Mouse (Mus musculus) hindbrain, embryonic 11.5 days (tissue): ENCODE results near the gene Bmp10. TPM values are rescaled to one million over a fixed set of nuclear protein-coding genes. Genes with fewer than 3 reads are reported as not detected.

Experiments used
- ATAC-seq: fragments of 200-750 bp; cut with Nextera tagmentation; 2 replicates; pipeline ENCODE4 v1.8.0; 2017; ENCODE audit warnings: mild to moderate bottlenecking, moderate TSS enrichment, moderate library complexity; ENCODE audit not compliant: low FRiP score
- DNase-seq: peaks from one replicate; pipeline ENCODE4 v3.0.0-alpha.2; 2015; ENCODE audit warnings: low spot score
- H3K27ac ChIP-seq: fragments of 300-500 bp; sonication (generic); 2 replicates; pipeline ENCODE4 v1.5.1; 2014; ENCODE audit warnings: mild to moderate bottlenecking, low read depth, low read length
- H3K27me3 ChIP-seq: fragments of 300-500 bp; sonication (generic); 2 replicates; pipeline ENCODE4 v1.6.1; 2014; ENCODE audit warnings: mild to moderate bottlenecking, low read length, moderate library complexity, mixed read lengths; ENCODE audit not compliant: control insufficient read depth, insufficient read depth
- H3K36me3 ChIP-seq: fragments of 300-500 bp; sonication (generic); 2 replicates; pipeline ENCODE4 v1.6.1; 2014; ENCODE audit warnings: mild to moderate bottlenecking, low read length, moderate library complexity, mixed read lengths; ENCODE audit not compliant: control insufficient read depth, insufficient read depth
- H3K4me1 ChIP-seq: fragments of 300-500 bp; sonication (generic); replicated peaks from 2 replicates; pipeline ENCODE4 v1.6.1; 2014; ENCODE audit warnings: low read length, mixed read lengths; ENCODE audit not compliant: control insufficient read depth, insufficient read depth
- H3K4me2 ChIP-seq: fragments of 300-500 bp; sonication (generic); replicated peaks from 2 replicates; pipeline ENCODE4 v1.6.1; 2014; ENCODE audit warnings: mild to moderate bottlenecking, low read depth, low read length
- H3K4me3 ChIP-seq: fragments of 300-500 bp; sonication (generic); 2 replicates; pipeline ENCODE4 v1.5.1; 2014; ENCODE audit warnings: low read depth, low read length
- H3K9ac ChIP-seq: fragments of 300-500 bp; sonication (generic); 2 replicates; pipeline ENCODE4 v1.6.1; 2014; ENCODE audit warnings: low read depth, low read length
- H3K9me3 ChIP-seq: fragments of 300-500 bp; sonication (generic); 2 replicates; pipeline ENCODE4 v1.6.1; 2016; ENCODE audit warnings: low read length; ENCODE audit not compliant: control insufficient read depth
- WGBS: fragments of 180-500 bp; shearing (Covaris S2); extraction: QIAGEN DNeasy Blood & Tissue Kit; methylation state at CpG from one replicate; pipeline ENCODE4 v1.1.7; 2014; 5-methylcytosine and 5-hydroxymethylcytosine counted together
- polyA plus RNA-seq: library from polyadenylated mRNA; unstranded; fragments of >200 nt; fragmentation: Nextera tagmentation; extraction: Ambion mirVana; gene quantifications from 2 replicates; pipeline ENCODE4 v1.2.1, GENCODE M21; 2014

The Bmp10 gene
- polyA plus RNA-seq, 1 experiment from 2014 or later = not detected

DNA sequence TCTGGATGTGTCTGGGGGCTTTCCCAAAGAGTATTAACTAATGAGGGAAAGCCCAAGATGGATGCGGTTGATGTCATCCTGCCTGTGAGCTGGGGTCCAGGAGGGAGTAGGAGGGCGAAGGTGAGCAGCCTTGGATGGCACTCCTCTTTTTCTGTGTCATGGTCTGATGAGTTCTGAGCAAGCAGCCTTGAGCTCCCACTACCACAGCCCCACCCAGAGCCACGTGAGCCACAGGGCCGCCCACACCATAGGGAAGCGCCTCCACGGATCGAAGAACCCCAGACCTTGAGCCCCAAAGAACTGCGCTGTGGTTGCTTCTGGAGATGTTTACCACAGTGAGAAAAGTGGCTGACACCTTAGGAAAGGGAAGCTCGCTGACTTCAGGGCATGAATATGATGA is 34.0 kb upstream of the Bmp10 start:
- Histone ChIP-seq H3K4me2 (no peak overlapping the region), H3K9ac (no peak overlapping the region), H3K4me1 (no peaks in the 10 kb centered on the region), H3K4me3 (no peak overlapping the region), H3K27me3 (no peaks in the 10 kb centered on the region), H3K36me3 (no peaks in the 10 kb centered on the region), H3K27ac (no peak overlapping the region), H3K9me3 (no peaks in the 10 kb centered on the region)
- no peak for DNase-seq
- WGBS = 86% methylated on average over 9 of the region's 9 CpGs
- ATAC-seq = no peak

DNA sequence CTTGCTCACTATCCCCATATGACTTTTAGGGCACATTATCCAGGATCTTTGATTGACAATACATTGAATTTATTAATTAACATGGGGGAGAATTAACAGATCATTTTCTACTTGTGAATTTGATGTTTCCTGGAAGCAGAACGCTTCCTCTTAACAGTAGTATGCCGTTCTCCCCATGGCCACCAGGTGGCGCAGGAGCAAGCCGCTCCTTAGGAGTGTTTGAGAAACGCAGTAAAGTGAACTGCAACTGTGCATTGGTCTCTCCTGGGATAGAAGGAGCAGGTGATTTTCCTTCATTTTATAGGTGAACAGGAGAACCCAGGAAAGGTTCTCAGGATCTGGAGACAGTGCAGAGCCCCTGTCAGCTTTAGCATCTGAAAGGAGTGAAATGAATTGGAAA is 29.7 kb upstream of the Bmp10 start:
- H3K27ac ChIP-seq = no peak overlapping the region
- H3K27me3 ChIP-seq = no peaks in the 10 kb centered on the region
- DNase-seq (peak; percentile 87), ATAC-seq (no peak)
- H3K9ac ChIP-seq = no peak overlapping the region
- no peaks in the 10 kb centered on the region for H3K9me3 ChIP-seq
- H3K4me1 ChIP-seq = no peaks in the 10 kb centered on the region
- H3K36me3 ChIP-seq = no peaks in the 10 kb centered on the region
- H3K4me2 ChIP-seq = no peak overlapping the region
- WGBS = 1% methylated on average over 5 of the region's 5 CpGs
- H3K4me3 ChIP-seq = no peak overlapping the region

DNA sequence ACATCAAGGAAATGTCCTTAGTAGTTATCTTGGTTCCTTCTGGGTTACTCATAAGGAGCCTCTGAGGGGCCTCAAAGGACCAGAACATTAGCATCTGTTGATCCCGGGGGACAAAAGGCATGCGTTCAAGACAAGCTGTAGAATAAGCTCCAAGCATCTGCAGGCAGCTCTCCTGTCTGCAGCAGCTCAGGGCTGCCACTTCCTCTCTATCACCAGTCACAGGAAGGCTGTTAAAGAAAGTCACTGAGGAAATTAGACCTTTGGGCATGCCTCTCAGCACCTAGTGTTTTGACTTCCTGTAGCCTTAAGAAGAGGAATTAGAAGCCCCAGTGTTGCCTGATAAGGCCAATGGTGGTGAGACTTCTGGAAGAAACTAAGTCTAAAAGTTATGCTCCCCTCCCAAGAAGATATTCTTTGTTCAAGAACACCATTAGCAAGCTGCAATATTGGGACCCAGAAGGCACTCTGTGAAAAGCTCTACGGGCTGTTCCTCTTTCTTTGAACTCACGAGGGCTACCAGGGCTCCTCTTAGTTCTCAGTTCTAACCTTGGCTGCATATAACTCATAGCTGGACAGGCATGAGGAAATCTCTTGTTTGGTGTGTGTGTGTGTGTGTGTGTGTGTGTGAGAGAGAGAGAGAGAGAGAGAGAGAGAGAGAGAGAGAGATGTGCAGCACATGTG is 28.8 kb upstream of the Bmp10 start:
- Histone ChIP-seq H3K27ac (no peak overlapping the region), H3K4me2 (no peak overlapping the region), H3K9me3 (no peaks in the 10 kb centered on the region), H3K4me1 (no peaks in the 10 kb centered on the region), H3K36me3 (no peaks in the 10 kb centered on the region), H3K4me3 (no peak overlapping the region), H3K27me3 (no peaks in the 10 kb centered on the region), H3K9ac (no peak overlapping the region)
- no peak for DNase-seq
- 63% methylated on average over 4 of the region's 4 CpGs for WGBS
- ATAC-seq = no peak

DNA sequence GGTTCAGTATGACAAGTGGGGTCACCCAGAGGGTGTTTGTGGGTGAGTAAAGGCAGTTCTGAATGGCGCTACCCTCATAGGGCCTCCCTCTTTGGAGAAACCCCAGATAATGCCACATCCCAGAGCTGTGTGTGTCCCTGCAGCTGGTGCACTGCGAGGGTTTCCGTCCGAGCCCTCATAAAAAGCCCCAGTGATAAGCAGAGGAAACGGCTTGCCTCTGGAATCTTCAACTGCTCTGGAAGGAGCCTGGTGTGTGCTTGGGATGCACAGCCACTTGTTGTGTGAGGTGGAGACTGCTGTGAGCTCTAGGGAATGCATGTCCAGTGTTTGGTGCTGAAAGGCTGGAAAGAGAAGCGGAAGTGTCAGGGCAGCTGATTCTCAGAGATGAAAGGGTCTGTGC is 27.3 kb upstream of the Bmp10 start:
- H3K9ac ChIP-seq = no peak overlapping the region
- H3K27ac ChIP-seq = no peak overlapping the region
- H3K9me3 ChIP-seq = no peaks in the 10 kb centered on the region
- DNase-seq (no peak), ATAC-seq (no peak)
- H3K36me3 ChIP-seq = no peaks in the 10 kb centered on the region
- H3K27me3 ChIP-seq = no peaks in the 10 kb centered on the region
- no peak overlapping the region for H3K4me3 ChIP-seq
- H3K4me2 ChIP-seq = no peak overlapping the region
- 73% methylated on average over 6 of the region's 6 CpGs for WGBS
- no peaks in the 10 kb centered on the region for H3K4me1 ChIP-seq

DNA sequence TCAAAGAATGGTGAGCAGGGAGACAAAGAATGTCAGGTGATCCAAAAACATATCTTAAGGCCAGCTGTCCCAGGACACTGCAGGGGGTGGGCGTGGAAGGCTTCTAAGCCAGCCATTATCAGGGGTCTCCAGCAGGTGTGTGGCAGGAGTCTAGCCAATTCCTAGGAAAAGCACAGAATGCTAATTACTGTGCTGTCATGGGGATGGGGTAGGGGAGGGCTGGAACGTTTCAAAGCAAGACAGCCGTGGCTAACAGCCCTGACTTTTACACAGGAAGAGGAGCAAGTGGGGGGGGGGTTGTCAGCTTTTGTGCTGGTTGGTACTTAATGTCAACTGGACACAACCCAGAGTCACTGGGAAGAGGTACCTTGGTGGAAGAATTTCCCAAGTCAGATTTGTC is 16.8 kb upstream of the Bmp10 start:
- WGBS = 44% methylated on average over 3 of the region's 3 CpGs
- DNase-seq = no peak
- no peaks in the 10 kb centered on the region for H3K9me3 ChIP-seq
- 0 out of 2 replicates have a peak, but pooled peaks cover 3% of the 10 kb centered on the region for H3K4me1 ChIP-seq
- no peak overlapping the region for H3K4me2 ChIP-seq
- H3K9ac ChIP-seq = no peak overlapping the region
- no peak overlapping the region for H3K4me3 ChIP-seq
- ATAC-seq = no peak
- no peaks in the 10 kb centered on the region for H3K36me3 ChIP-seq
- H3K27ac ChIP-seq = no peak overlapping the region
- H3K27me3 ChIP-seq = no peaks in the 10 kb centered on the region

DNA sequence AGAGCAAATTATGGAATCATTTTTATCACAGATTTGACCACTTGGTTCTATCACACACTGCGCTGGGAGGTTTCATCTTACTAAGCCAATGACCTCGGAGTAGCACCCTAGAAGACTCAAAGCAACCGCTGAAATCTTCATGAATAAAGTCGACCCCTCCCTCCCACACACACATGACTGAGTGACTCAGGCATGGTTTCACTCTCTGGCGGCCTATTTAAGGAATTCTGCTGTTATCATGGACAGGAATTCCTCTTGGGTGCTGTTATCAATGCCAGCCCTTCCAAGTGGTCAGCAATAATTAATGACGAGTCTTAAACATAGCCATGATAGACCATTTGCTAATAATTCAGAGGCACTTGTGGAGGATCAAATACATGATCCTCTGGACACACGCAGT is 6.5 kb upstream of the Bmp10 start:
- 86% methylated on average over 7 of the region's 7 CpGs for WGBS
- Histone ChIP-seq H3K9ac (no peak overlapping the region), H3K4me3 (no peak overlapping the region), H3K27ac (no peak overlapping the region), H3K4me1 (no peaks in the 10 kb centered on the region), H3K36me3 (no peaks in the 10 kb centered on the region), H3K27me3 (no peaks in the 10 kb centered on the region), H3K9me3 (no peaks in the 10 kb centered on the region), H3K4me2 (no peak overlapping the region)
- DNase-seq = no peak
- ATAC-seq = no peak

DNA sequence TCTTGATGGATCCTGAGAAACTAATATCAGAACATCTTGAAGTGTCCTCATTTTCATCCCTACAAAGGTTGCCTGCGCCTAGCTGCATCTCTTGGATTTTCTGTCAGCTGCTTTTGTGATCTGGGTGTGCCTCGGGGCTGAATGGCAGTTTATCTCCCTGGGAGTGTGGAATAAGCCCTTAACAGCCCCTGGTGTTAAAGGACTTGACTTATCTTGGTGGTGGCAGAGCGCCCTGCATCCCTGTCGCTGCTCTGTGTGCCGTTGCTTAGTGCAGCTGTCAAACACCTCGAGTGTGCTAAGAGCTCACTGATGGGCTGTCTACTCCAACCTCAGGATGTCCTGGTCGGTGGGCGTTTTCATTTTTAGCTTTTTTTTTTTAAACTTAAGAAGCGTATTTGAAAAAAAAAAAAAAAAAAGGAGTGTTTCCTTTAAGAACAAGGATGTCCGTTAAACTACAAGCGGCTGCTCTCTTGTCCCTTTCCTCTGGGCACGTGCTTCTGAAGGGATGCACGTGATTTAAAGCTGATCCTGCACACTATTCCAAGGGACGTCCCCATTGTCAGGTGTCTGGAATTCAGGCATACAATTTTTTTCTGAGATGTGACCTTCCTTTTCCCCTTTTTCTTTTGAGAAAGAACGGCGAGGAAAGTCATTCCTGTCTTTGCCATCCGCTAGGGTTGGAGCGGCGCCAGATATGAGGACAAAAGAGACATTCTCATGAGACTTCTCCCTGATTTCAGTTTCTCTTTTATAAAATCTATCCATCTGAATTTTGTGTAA is 4.6 kb upstream of the Bmp10 start:
- 80% methylated on average over 19 of the region's 19 CpGs for WGBS
- H3K27me3 ChIP-seq = no peaks in the 10 kb centered on the region
- no peak for DNase-seq
- no peak overlapping the region for H3K4me3 ChIP-seq
- no peaks in the 10 kb centered on the region for H3K4me1 ChIP-seq
- H3K9ac ChIP-seq = no peak overlapping the region
- no peak for ATAC-seq
- no peak overlapping the region for H3K4me2 ChIP-seq
- no peaks in the 10 kb centered on the region for H3K36me3 ChIP-seq
- H3K9me3 ChIP-seq = no peaks in the 10 kb centered on the region
- H3K27ac ChIP-seq = no peak overlapping the region

DNA sequence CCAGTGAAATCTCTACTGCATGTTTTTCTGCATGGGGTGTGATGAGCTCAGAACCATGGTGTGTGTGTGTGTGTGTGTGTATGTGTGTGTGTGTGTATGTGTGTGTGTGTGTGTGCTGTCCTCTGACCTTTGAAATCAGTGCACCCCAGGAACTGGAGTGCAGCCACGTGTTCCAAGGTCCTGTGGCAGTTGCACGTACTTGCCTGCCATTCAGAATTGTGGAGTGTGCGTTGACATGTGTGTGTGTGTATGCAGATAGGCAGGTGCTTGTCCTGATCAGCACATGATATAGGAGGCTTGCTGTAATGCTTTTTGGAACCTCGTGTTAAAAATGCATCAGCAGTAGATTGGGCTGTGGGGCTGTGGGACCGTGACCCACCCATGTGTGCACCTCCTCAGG is 1.8 kb upstream of the Bmp10 start:
- H3K9ac ChIP-seq = no peak overlapping the region
- WGBS = 85% methylated on average over 5 of the region's 5 CpGs
- DNase-seq (no peak), ATAC-seq (no peak)
- no peak overlapping the region for H3K4me3 ChIP-seq
- H3K36me3 ChIP-seq = no peaks in the 10 kb centered on the region
- no peaks in the 10 kb centered on the region for H3K27me3 ChIP-seq
- H3K27ac ChIP-seq = no peak overlapping the region
- H3K4me2 ChIP-seq = no peak overlapping the region
- no peaks in the 10 kb centered on the region for H3K9me3 ChIP-seq
- H3K4me1 ChIP-seq = no peaks in the 10 kb centered on the region

DNA sequence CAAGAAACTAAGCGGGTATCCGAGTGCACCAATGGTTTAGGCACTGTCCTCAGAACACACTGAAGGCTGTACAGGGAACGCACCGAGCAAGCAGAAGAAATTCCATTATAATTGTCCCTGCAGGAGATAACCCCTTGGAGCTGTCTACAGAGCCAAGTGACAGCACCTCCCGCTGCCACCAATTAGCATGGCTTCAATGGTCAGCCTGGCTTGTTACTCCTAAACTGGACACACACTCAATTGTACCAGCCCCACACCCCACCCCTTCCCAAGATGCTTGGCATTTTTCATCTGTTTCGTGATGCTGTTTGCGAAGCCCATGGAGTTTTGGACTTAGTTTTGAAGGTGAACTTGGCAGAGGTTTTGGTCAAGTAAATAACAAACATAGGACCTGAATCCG is 1.2 kb upstream of the Bmp10 start:
- 60% methylated on average over 8 of the region's 8 CpGs for WGBS
- Histone ChIP-seq H3K4me2 (no peak overlapping the region), H3K36me3 (no peaks in the 10 kb centered on the region), H3K27ac (no peak overlapping the region), H3K4me1 (no peaks in the 10 kb centered on the region), H3K4me3 (no peak overlapping the region), H3K27me3 (no peaks in the 10 kb centered on the region), H3K9ac (no peak overlapping the region), H3K9me3 (no peaks in the 10 kb centered on the region)
- DNase-seq (no peak), ATAC-seq (no peak)
